Mouse (Mus musculus) liver, adult 2 months (tissue): ENCODE measurements around the gene Snx17.

Source experiments
- CTCF ChIP-seq: fragments of 200-500 bp; IDR thresholded peaks from 2 replicates; pipeline ENCODE4 v1.5.1; 2011; ENCODE audit warnings: low read depth, low read length, control low read depth
- POLR2A ChIP-seq: fragments of 200-500 bp; IDR thresholded peaks from 2 replicates; pipeline ENCODE4 v1.6.1; 2011; ENCODE audit warnings: low read length, control low read depth; ENCODE audit not compliant: insufficient read depth; ENCODE audit errors: extremely low read depth

DNA sequence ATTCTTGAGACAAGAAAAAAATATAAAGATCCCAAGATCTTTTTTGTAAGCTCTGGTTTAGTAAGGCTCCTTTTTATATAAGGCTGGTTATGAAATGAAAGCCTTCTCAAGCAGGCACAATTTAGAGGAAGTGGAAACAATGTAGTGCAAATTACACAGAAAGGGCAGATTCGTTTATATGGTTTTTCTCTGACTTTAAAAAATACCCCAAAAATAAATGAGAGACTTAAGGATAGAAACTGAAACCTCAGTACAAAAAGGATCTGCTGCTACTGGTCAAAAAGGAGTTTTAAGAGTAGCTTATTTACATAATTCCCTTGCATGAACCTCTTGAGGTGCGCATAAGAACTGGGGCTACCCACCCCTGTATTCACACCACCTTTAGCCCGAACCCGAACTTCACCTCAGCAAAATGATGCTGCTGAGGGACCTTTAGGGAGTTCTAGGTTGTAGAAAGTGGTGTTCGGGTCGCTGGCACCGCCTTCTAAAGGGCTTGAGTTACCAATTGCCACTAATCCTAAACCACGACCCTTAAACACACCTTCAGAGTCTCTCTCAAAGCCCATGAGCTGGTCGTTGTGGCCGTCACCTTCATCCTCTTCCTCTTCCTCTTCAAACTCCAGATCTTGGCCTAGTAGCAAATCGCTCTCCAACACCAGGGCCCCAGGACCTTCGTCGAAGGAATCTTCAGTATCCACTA is 8.2 kb downstream of the Snx17 start:
- no peak for TF ChIP-seq POLR2A
- no peak for TF ChIP-seq CTCF
